Mouse (Mus musculus) embryonic facial prominence, embryonic 12.5 days (tissue): ENCODE data around the gene 1700016D06Rik. TPM values are rescaled to one million over a fixed set of nuclear protein-coding genes. Genes with fewer than 3 reads are reported as not detected.
"Not testable (repeated sequence)": the region's sequence is repeated elsewhere in the genome, so short reads cannot be mapped to it uniquely, and the experiment has no call there.

Source experiments
- ATAC-seq: fragments of 200-750 bp; cut with Nextera tagmentation; 2 replicates; pipeline ENCODE4 v1.8.0; 2017; ENCODE audit not compliant: insufficient number of reproducible peaks, insufficient read depth, low FRiP score, low TSS enrichment
- H3K27ac ChIP-seq: fragments of 300-500 bp; sonication (generic); 2 replicates; pipeline ENCODE4 v1.5.1; 2016; ENCODE audit warnings: mild to moderate bottlenecking
- H3K27me3 ChIP-seq: fragments of 300-500 bp; sonication (generic); 2 replicates; pipeline ENCODE4 v1.6.1; 2016; ENCODE audit warnings: mild to moderate bottlenecking, moderate library complexity
- H3K36me3 ChIP-seq: fragments of 300-500 bp; sonication (generic); 2 replicates; pipeline ENCODE4 v1.6.1; 2016; ENCODE audit warnings: mild to moderate bottlenecking
- H3K4me1 ChIP-seq: fragments of 300-500 bp; sonication (generic); 2 replicates; pipeline ENCODE4 v1.6.1; 2016
- H3K4me2 ChIP-seq: fragments of 300-500 bp; sonication (generic); replicated peaks from 2 replicates; pipeline ENCODE4 v1.6.1; 2016; ENCODE audit warnings: mild to moderate bottlenecking, moderate library complexity
- H3K4me3 ChIP-seq: fragments of 300-500 bp; sonication (generic); 2 replicates; pipeline ENCODE4 v1.5.1; 2016; ENCODE audit warnings: mild to moderate bottlenecking
- H3K9ac ChIP-seq: fragments of 300-500 bp; sonication (generic); 2 replicates; pipeline ENCODE4 v1.6.1; 2016; ENCODE audit warnings: mild to moderate bottlenecking, moderate library complexity
- H3K9me3 ChIP-seq: fragments of 300-500 bp; sonication (generic); 2 replicates; pipeline ENCODE4 v1.6.1; 2016; ENCODE audit warnings: mild to moderate bottlenecking, moderate library complexity
- WGBS: fragments of 180-500 bp; shearing (Covaris S2); methylation state at CpG from one replicate; pipeline ENCODE4 v1.1.7; 2016; 5-methylcytosine and 5-hydroxymethylcytosine counted together
- polyA plus RNA-seq: library from polyadenylated mRNA; unstranded; fragments of >200 nt; fragmentation: Nextera tagmentation; extraction: Ambion mirVana; gene quantifications from 2 replicates; pipeline ENCODE4 v1.2.1, GENCODE M21; 2016

The 1700016D06Rik gene
- polyA plus RNA-seq, 1 experiment from 2014 or later = not detected

GRCm38 (mm10) chr8:11668308-11668707 is 32.6 kb downstream of the 1700016D06Rik start:
- H3K4me3 ChIP-seq = no peak overlapping the region
- ATAC-seq = no peak
- H3K9me3 ChIP-seq = no peaks in the 10 kb centered on the region
- no peaks in the 10 kb centered on the region for H3K27me3 ChIP-seq
- H3K9ac ChIP-seq = no peak overlapping the region
- no peak overlapping the region for H3K27ac ChIP-seq
- H3K4me2 ChIP-seq = no peak overlapping the region
- no peaks in the 10 kb centered on the region for H3K36me3 ChIP-seq
- H3K4me1 ChIP-seq = no peaks in the 10 kb centered on the region
- WGBS = 77% methylated on average over 2 of the region's 2 CpGs

GRCm38 (mm10) chr8:11666023-11666716 is 34.7 kb downstream of the 1700016D06Rik start:
- not testable (repeated sequence) for H3K9ac ChIP-seq, H3K36me3 ChIP-seq, H3K27ac ChIP-seq, H3K4me2 ChIP-seq, H3K4me1 ChIP-seq, H3K4me3 ChIP-seq, H3K27me3 ChIP-seq, H3K9me3 ChIP-seq, ATAC-seq
- 84% methylated on average over 20 of the region's 20 CpGs for WGBS

- no peaks in the 10 kb centered on the region for H3K9me3 ChIP-seq
Observed at GRCm38 (mm10) chr8:11661969-11662368, 38.9 kb downstream of the 1700016D06Rik start.

DNA sequence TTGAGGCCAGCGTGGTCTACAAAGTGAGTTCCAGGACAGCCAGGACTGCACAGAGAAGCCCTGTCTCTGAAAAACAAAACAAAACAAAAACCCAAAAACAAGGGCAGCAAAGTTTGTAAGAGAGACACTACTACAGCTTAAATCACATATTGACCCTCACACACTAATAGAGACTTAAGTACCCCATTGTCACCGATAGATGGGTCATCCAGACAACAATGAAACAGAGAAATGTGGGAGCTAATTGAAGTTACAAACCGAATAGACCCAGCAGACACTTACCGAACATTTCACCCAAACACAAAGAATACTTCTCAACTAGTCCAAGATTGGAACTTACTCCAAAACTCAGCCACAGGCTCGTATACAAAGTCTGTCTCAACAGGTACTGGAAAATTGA is 50.8 kb downstream of the 1700016D06Rik start:
- ATAC-seq = no peak
- Histone ChIP-seq H3K4me2 (no peak overlapping the region), H3K9ac (no peak overlapping the region), H3K27me3 (no peaks in the 10 kb centered on the region), H3K4me1 (peaks cover 12% of the 10 kb centered on the region; the same call in 1 of the 2 replicates), H3K4me3 (no peak overlapping the region), H3K27ac (no peak overlapping the region), H3K9me3 (no peaks in the 10 kb centered on the region), H3K36me3 (no peaks in the 10 kb centered on the region)
- 87% methylated on average over 5 of the region's 5 CpGs for WGBS

More at GRCm38 (mm10) chr8:11661969-11662368, 38.9 kb downstream of the 1700016D06Rik start:
- Histone ChIP-seq H3K27ac (no peak overlapping the region), H3K36me3 (no peaks in the 10 kb centered on the region), H3K27me3 (no peaks in the 10 kb centered on the region), H3K4me3 (no peak overlapping the region), H3K4me2 (no peak overlapping the region), H3K9ac (no peak overlapping the region), H3K4me1 (no peaks in the 10 kb centered on the region)
- WGBS = 78% methylated on average over 3 of the region's 3 CpGs
- ATAC-seq = no peak

- Histone ChIP-seq H3K4me2 (no peak overlapping the region), H3K36me3 (no peaks in the 10 kb centered on the region), H3K27ac (no peak overlapping the region), H3K4me1 (peaks cover 13% of the 10 kb centered on the region; the same call in 1 of the 2 replicates), H3K9me3 (no peaks in the 10 kb centered on the region), H3K9ac (no peak overlapping the region), H3K4me3 (no peak overlapping the region), H3K27me3 (no peaks in the 10 kb centered on the region)
- WGBS = 81% methylated on average over 2 of the region's 2 CpGs
- ATAC-seq = no peak
Observed at GRCm38 (mm10) chr8:11643123-11643522, 57.7 kb downstream of the 1700016D06Rik start.

GRCm38 (mm10) chr8:11640606-11641005 is 60.3 kb downstream of the 1700016D06Rik start:
- Histone ChIP-seq H3K9ac (no peak overlapping the region), H3K9me3 (no peaks in the 10 kb centered on the region), H3K4me2 (no peak overlapping the region), H3K4me1 (peaks cover 13% of the 10 kb centered on the region), H3K27ac (no peak overlapping the region), H3K4me3 (no peak overlapping the region), H3K36me3 (no peaks in the 10 kb centered on the region), H3K27me3 (no peaks in the 10 kb centered on the region)
- 39% methylated on average over 2 of the region's 2 CpGs for WGBS
- ATAC-seq = no peak

GRCm38 (mm10) chr8:11637531-11637930 is 63.3 kb downstream of the 1700016D06Rik start:
- 90% methylated on average over 7 of the region's 7 CpGs for WGBS

DNA sequence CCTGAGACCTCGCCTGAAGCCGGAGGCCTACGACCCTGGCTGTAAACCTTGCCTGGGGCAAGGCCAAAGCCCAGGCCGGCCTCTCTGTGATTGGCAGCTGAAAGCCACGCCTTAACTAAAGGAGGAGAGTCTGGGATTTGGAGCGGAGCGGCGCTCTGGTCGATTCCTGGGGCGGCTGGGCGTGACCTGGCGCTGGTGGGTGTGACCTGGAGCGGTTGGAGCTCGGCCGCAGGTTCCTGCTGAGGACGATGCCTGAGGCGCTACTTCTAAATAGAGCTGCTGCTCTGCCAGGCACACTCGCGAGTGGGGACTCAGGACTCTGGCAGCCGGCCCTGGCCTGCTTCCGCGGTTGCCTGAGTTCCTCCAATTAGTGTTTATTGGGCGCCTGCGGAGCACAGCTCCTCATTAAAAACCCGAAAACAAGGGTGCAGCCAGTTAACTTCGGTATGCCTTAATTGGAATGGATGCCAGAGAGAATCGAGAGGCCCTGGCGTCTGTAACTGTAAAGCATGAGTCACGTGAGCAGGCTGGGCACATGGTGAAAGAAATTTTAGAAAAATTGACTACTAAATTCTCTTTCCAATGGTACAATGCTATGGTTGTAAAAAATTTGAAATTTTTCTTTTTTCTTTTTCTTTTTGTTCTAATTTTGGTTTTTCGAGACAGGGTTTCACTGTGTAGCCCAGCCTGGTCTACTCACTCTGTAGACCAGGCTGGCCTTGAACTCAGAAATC is 64.4 kb downstream of the 1700016D06Rik start:
- Histone ChIP-seq H3K4me2 (peak overlapping the region; percentile 71), H3K9ac (peak overlapping the region; percentile 85; the same call in 1 of the 2 replicates), H3K4me3 (peak overlapping the region; percentile 82), H3K27ac (peak overlapping the region; percentile 98), H3K9me3 (no peaks in the 10 kb centered on the region), H3K36me3 (peaks cover 5% of the 10 kb centered on the region), H3K4me1 (peaks cover 31% of the 10 kb centered on the region), H3K27me3 (no peaks in the 10 kb centered on the region)
- WGBS = 5% methylated on average over 30 of the region's 30 CpGs
- ATAC-seq = peak; percentile 47

More at GRCm38 (mm10) chr8:11637531-11637930, 63.3 kb downstream of the 1700016D06Rik start:
- Histone ChIP-seq H3K4me2 (no peak overlapping the region), H3K27me3 (no peaks in the 10 kb centered on the region), H3K9ac (no peak overlapping the region), H3K27ac (no peak overlapping the region), H3K4me1 (peaks cover 25% of the 10 kb centered on the region), H3K36me3 (no peaks in the 10 kb centered on the region), H3K9me3 (no peaks in the 10 kb centered on the region), H3K4me3 (no peak overlapping the region)
- ATAC-seq = no peak

DNA sequence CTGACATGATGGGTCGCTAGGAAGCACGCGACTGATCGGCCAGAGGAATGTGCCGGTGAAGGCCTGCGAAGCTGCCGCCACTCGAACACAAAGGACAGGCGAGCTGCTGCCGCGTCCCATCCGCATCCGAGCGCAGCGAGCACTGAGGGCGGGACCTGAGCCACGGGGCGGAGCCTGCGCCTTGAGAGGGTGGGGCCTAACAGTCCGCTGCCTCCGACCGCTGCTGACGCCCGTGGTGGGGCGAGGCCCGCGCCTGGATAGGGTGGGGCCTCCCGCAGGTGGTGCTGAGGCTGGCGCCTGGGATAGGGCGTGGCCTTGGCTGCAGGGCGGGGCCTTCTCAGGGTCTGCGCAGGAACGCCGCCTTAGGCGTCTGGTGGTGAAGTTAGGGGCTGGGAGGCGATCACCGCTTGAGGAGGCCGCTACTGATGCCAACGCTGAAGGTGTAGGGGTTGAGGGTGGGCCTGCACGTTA is 65.2 kb downstream of the 1700016D06Rik start, which contains the start of gene Ankrd10:
Ankrd10 (minus strand) TSS at position 147 of the 471 bp plus-strand sequence.
- peak; percentile 94 for ATAC-seq
- Histone ChIP-seq H3K27ac (peak within 1 kb of the TSS; percentile 98), H3K4me2 (peak within 1 kb of the TSS; percentile 71), H3K9me3 (no peaks in the 10 kb centered on the region), H3K36me3 (peaks cover 13% of the 10 kb centered on the region), H3K9ac (peak within 1 kb of the TSS; percentile 85), H3K27me3 (no peaks in the 10 kb centered on the region), H3K4me1 (peaks cover 31% of the 10 kb centered on the region), H3K4me3 (peak within 1 kb of the TSS; percentile 82)
- under 1% methylated on average over 40 of the region's 40 CpGs for WGBS

DNA sequence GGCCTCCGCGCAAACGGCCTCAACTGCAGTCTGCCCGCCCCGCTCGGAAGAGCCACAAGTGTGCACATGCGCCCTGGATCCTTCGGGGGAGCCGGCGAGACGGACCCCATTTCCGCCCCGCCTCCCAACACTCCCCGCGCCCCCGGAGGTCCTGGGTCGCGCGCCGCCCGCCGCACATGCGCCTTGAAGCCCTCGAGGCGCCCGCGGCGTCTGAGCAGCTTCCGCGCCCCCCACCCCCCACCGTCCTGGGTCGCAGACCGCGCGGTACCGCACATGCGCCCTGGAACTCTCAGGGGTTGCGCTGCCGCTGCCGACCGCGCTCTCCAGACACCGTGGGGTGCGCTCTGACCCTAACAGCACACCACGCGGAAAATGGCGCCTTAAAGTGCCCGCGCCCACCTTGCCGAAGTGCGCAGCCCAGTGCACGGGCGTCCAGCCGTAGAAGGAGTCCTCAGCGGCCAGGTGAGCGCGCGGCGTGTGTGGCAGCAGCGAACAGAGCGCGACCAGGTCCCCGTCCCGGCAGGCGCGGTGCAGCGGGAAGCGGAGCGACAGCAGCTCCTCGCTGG is 65.8 kb downstream of the 1700016D06Rik start:
- H3K4me1 ChIP-seq = peaks cover 31% of the 10 kb centered on the region
- H3K9ac ChIP-seq = peak overlapping the region; percentile 85
- peak overlapping the region; percentile 98 for H3K27ac ChIP-seq
- peak overlapping the region; percentile 71 for H3K4me2 ChIP-seq
- H3K36me3 ChIP-seq = peaks cover 19% of the 10 kb centered on the region
- ATAC-seq = peak; percentile 79
- under 1% methylated on average over 70 of the region's 70 CpGs for WGBS
- peak overlapping the region; percentile 82 for H3K4me3 ChIP-seq
- no peaks in the 10 kb centered on the region for H3K9me3 ChIP-seq
- no peaks in the 10 kb centered on the region for H3K27me3 ChIP-seq

DNA sequence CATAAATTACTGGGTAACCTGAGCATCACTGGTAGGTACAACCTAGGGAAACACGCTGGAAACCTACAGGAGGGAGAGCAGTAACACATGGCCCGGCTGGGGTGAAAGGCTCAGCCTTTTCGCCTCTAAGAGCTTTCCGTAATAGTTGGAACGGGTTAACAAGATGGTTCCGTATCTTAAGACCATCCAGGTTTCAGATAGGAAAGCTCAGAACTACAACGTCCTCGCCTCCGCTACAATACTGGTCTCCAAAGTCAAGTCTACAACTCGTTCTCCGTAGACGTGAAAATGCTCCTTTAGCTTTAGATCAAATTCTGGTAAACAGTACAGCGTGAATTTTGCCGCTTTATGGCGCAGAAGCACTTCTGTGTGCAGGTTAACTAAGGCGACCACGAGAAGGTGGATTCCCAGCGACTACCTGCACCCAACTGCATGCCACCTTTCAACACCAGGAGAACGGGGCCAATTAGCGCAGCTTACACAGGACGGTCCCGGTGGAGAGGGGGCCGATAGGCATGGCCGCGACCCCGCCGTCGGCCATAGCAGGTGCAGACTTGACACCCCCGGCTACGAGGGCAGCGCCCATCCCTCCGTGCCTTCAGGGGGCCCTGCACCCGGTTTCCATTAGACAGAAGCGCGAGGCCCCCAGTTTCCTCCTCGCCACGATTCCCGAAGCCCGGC is 66.4 kb downstream of the 1700016D06Rik start:
- peak overlapping the region; percentile 98 for H3K27ac ChIP-seq
- H3K36me3 ChIP-seq = peaks cover 25% of the 10 kb centered on the region
- H3K9me3 ChIP-seq = no peaks in the 10 kb centered on the region
- no peak for ATAC-seq
- peak overlapping the region; percentile 71 for H3K4me2 ChIP-seq
- peaks cover 31% of the 10 kb centered on the region for H3K4me1 ChIP-seq
- under 1% methylated on average over 39 of the region's 39 CpGs for WGBS
- H3K27me3 ChIP-seq = no peaks in the 10 kb centered on the region
- H3K9ac ChIP-seq = peak overlapping the region; percentile 85
- H3K4me3 ChIP-seq = peak overlapping the region; percentile 82
